Mouse (Mus musculus) ES-Bruce4 (cell line): Measurements from ENCODE around the gene Sept11. TPM values are rescaled to one million over a fixed set of nuclear protein-coding genes. Genes with fewer than 3 reads are reported as not detected.

Experiments
- H3K27ac ChIP-seq: 2 replicates; pipeline ENCODE4 v1.5.1; 2012; ENCODE audit warnings: low read length, inconsistent platforms; ENCODE audit not compliant: insufficient read depth
- H3K27me3 ChIP-seq: 2 replicates; pipeline ENCODE4 v1.6.1; 2012; ENCODE audit warnings: mild to moderate bottlenecking, low read length, inconsistent platforms; ENCODE audit not compliant: control insufficient read depth, poor library complexity, insufficient read depth, severe bottlenecking
- H3K36me3 ChIP-seq: 2 replicates; pipeline ENCODE4 v1.6.1; 2012; ENCODE audit warnings: inconsistent platforms, mild to moderate bottlenecking, low read length, moderate library complexity; ENCODE audit not compliant: control insufficient read depth, poor library complexity, insufficient read depth, severe bottlenecking
- H3K4me1 ChIP-seq: one replicate; pipeline ENCODE4 v1.8.1; 2011; ENCODE audit warnings: low read length; ENCODE audit not compliant: control insufficient read depth, insufficient read depth
- H3K4me3 ChIP-seq: 2 replicates; pipeline ENCODE4 v1.5.1; 2011; ENCODE audit warnings: low read depth, mild to moderate bottlenecking, low read length
- H3K9ac ChIP-seq: 2 replicates; pipeline ENCODE4 v1.6.1; 2012; ENCODE audit warnings: low read depth, mild to moderate bottlenecking, inconsistent platforms; ENCODE audit not compliant: poor library complexity, severe bottlenecking
- H3K9me3 ChIP-seq: replicated peaks from 2 replicates; pipeline ENCODE4 v1.6.1; 2012; ENCODE audit warnings: mild to moderate bottlenecking, low read length, inconsistent platforms; ENCODE audit not compliant: control insufficient read depth, poor library complexity, insufficient read depth, severe bottlenecking
- CTCF ChIP-seq: IDR thresholded peaks from one replicate; pipeline ENCODE4 v1.8.1; 2011; ENCODE audit warnings: low read depth, low read length
- EP300 ChIP-seq: IDR thresholded peaks from 2 replicates; pipeline ENCODE4 v1.6.1; 2011; ENCODE audit warnings: low read depth, low read length; ENCODE audit not compliant: insufficient read depth
- POLR2A ChIP-seq: IDR thresholded peaks from one replicate; pipeline ENCODE4 v1.8.1; 2011; ENCODE audit warnings: low read length; ENCODE audit not compliant: insufficient read depth
- polyA plus RNA-seq: library from polyadenylated mRNA; stranded (reverse); fragments of >200 nt; gene quantifications from 2 replicates; pipeline ENCODE4 v1.2.4, GENCODE M21; 2011; ENCODE audit warnings: low read depth; ENCODE audit not compliant: missing spikeins, insufficient read depth, insufficient read length

Gene Sept11
- polyA plus RNA-seq, 1 experiment = 194 TPM

DNA sequence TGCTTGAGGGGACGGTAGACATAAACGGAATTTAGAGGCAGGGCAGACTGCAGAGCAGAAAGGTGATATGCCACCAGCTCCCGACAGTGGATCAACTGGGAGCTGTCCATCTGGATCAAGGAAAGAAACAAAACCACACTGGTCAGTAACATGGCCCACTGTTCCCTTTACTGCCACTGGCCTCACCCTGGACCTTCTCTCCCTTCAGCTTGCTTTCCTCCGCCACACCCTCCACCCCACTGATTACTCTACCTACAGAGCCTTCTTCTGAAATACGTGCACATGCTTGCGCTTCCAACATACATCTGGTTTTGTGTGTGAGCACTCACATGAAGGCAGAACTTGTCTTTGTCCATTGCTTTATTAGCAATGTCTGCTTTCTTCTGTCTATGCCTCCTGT lies 90.1 kb downstream of the Sept11 start:
- Histone ChIP-seq H3K9ac (no peak overlapping the region), H3K27ac (no peak overlapping the region), H3K36me3 (peaks cover 40% of the 10 kb centered on the region), H3K9me3 (no peaks in the 10 kb centered on the region), H3K4me3 (no peak overlapping the region), H3K4me1 (no peaks in the 10 kb centered on the region), H3K27me3 (no peaks in the 10 kb centered on the region)
- TF ChIP-seq POLR2A = no peak
- no peak for TF ChIP-seq CTCF
- TF ChIP-seq EP300 = no peak

- Histone ChIP-seq H3K27me3 (no peaks in the 10 kb centered on the region), H3K9ac (no peak overlapping the region), H3K9me3 (no peaks in the 10 kb centered on the region), H3K27ac (no peak overlapping the region), H3K4me1 (no peaks in the 10 kb centered on the region), H3K36me3 (peaks cover 47% of the 10 kb centered on the region), H3K4me3 (no peak overlapping the region)
- TF ChIP-seq EP300 (no peak), POLR2A (no peak), CTCF (no peak)
These were observed 91.3 kb downstream of the Sept11 start for GRCm38 (mm10) chr5:93184548-93184947.

GRCm38 (mm10) chr5:93189607-93190006 lies 96.4 kb downstream of the Sept11 start:
- no peak overlapping the region for H3K27ac ChIP-seq
- peaks cover 38% of the 10 kb centered on the region for H3K36me3 ChIP-seq
- H3K27me3 ChIP-seq = no peaks in the 10 kb centered on the region
- H3K9ac ChIP-seq = no peak overlapping the region
- no peaks in the 10 kb centered on the region for H3K9me3 ChIP-seq
- no peaks in the 10 kb centered on the region for H3K4me1 ChIP-seq
- H3K4me3 ChIP-seq = no peak overlapping the region
- TF ChIP-seq CTCF = no peak
- no peak for TF ChIP-seq POLR2A
- no peak for TF ChIP-seq EP300

- Histone ChIP-seq H3K4me1 (no peaks in the 10 kb centered on the region), H3K9ac (no peak overlapping the region), H3K27me3 (no peaks in the 10 kb centered on the region), H3K4me3 (no peak overlapping the region), H3K9me3 (no peaks in the 10 kb centered on the region), H3K36me3 (peaks cover 36% of the 10 kb centered on the region), H3K27ac (no peak overlapping the region)
- TF ChIP-seq POLR2A = no peak
- TF ChIP-seq CTCF = no peak
- TF ChIP-seq EP300 = no peak
These were observed 97.2 kb downstream of the Sept11 start for GRCm38 (mm10) chr5:93190428-93190827.

DNA sequence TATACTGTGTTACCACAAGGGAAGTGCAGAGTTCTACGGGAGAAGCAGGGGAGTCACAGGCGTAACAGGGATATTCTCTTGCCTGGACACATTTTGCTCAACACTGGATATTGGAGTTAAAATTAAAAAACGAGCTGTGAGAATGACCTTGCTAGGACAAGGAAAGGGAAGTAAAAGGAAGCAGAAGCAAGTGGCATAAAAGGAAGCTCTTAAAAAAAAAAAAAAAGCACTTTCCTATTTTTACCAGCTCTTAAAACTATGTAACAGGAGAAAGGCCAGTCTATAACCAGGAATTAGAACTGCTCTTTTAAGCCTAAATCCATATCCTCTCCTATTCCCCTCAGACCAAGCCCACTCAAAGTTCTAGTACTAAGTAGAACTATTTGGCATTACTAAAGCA lies 105.0 kb downstream of the Sept11 start:
- Histone ChIP-seq H3K4me3 (no peak overlapping the region), H3K9me3 (no peaks in the 10 kb centered on the region), H3K4me1 (no peaks in the 10 kb centered on the region), H3K36me3 (peaks cover 34% of the 10 kb centered on the region), H3K27ac (no peak overlapping the region), H3K9ac (no peak overlapping the region), H3K27me3 (no peaks in the 10 kb centered on the region)
- TF ChIP-seq EP300 (no peak), CTCF (no peak), POLR2A (no peak)

GRCm38 (mm10) chr5:93201181-93201580 lies 107.9 kb downstream of the Sept11 start:
- Histone ChIP-seq H3K9ac (no peak overlapping the region), H3K9me3 (no peaks in the 10 kb centered on the region), H3K36me3 (peaks cover 32% of the 10 kb centered on the region), H3K4me3 (no peak overlapping the region), H3K4me1 (no peaks in the 10 kb centered on the region), H3K27ac (no peak overlapping the region), H3K27me3 (no peaks in the 10 kb centered on the region)
- TF ChIP-seq POLR2A (no peak), EP300 (no peak)
